Mouse (Mus musculus) WW6 (cell line): ENCODE measurements around the gene St3gal3.

ENCODE experiments used
- DNase-seq: peaks from one replicate; pipeline ENCODE4 v3.0.0-alpha.2; 2013; ENCODE audit warnings: low read depth, low spot score

The St3gal3 gene

GRCm38 (mm10) chr4:117898111-117898510, 236.6 kb downstream of the St3gal3 start:
- DNase-seq: no peak

GRCm38 (mm10) chr4:117896031-117896430, 238.7 kb downstream of the St3gal3 start:
- DNase-seq: no peak

GRCm38 (mm10) chr4:117895339-117895738, 239.4 kb downstream of the St3gal3 start:
- DNase-seq: no peak

GRCm38 (mm10) chr4:117894601-117895000, 240.1 kb downstream of the St3gal3 start:
- no peak for DNase-seq

- DNase-seq: no peak
Observed at GRCm38 (mm10) chr4:117893376-117893775, 241.3 kb downstream of the St3gal3 start.

- DNase-seq: peak; percentile 66
Observed at GRCm38 (mm10) chr4:117891738-117892161, 243.0 kb downstream of the St3gal3 start, which contains the start of gene Dph2. TSS of gene Dph2 (minus strand) at chr4:117892032.

GRCm38 (mm10) chr4:117890750-117891149, 244.0 kb downstream of the St3gal3 start:
- DNase-seq: no peak

GRCm38 (mm10) chr4:117890031-117890430, 244.7 kb downstream of the St3gal3 start:
- DNase-seq: no peak

GRCm38 (mm10) chr4:117889471-117889870, 245.2 kb downstream of the St3gal3 start:
- DNase-seq: no peak

- DNase-seq: no peak
Observed at GRCm38 (mm10) chr4:117887920-117888319, 246.8 kb downstream of the St3gal3 start.

GRCm38 (mm10) chr4:117887133-117887532, 247.6 kb downstream of the St3gal3 start, which contains the start of gene Atp6v0b:
TSS of gene Atp6v0b (minus strand) at chr4:117887333.
- DNase-seq: peak; percentile 88

GRCm38 (mm10) chr4:117886644-117887043, 248.1 kb downstream of the St3gal3 start:
- DNase-seq: no peak

GRCm38 (mm10) chr4:117885994-117886393, 248.7 kb downstream of the St3gal3 start:
- no peak for DNase-seq

- DNase-seq: no peak
Observed at GRCm38 (mm10) chr4:117885093-117885492, 249.6 kb downstream of the St3gal3 start.

GRCm38 (mm10) chr4:117884146-117884545, 250.6 kb downstream of the St3gal3 start:
- no peak for DNase-seq

- DNase-seq: no peak
Observed at GRCm38 (mm10) chr4:117882701-117883691, 251.7 kb downstream of the St3gal3 start, which contains the start of gene B4galt2. TSS of gene B4galt2 (minus strand) at chr4:117883487.
